Mouse (Mus musculus) spleen, adult 12 weeks (tissue): ENCODE results near the gene Usp8.

Experiments
- DNase-seq: peaks from one replicate; pipeline ENCODE4 v3.0.0; 2022; ENCODE audit warnings: low spot score

Gene Usp8

DNA sequence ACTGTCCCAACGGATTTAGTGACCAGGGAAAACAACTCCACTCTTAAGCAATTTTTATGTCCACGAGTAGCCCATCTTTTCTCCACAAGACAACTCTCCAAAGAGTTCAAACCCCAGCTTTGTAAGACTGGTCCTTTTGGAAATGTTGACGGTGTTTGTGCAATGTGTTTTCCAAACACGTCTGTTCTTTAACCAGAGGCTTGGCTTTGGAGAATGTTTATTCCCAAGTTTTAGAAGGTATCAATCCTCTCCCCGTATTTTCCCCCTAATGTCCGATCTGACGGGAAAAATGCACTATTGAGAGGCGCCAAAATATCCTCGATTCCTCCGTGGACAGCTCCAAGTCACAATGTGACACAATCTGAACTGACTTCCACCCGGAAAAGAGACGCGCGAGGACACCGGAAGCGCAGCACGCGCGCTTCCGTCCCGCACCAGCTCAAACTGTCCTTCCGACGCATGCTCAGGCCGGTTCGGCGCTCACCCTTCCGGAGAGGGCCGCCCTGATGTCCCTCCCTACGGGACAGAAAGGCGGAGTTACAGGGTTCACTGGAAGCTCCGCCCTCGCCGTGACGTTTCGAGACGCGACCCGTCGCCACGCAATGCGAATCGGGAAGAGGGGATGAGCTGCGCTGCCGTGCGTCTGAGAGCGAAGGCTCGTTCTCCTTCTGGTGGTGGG, at the start of gene Usp8:
TSS of gene Usp8 (plus strand) at position 570 of the 679 bp plus-strand sequence.
- DNase-seq = peak; percentile 96

- DNase-seq = no peak
These were observed 43.6 kb upstream of the Usp8 start for GRCm38 (mm10) chr2:126663481-126663880.

DNA sequence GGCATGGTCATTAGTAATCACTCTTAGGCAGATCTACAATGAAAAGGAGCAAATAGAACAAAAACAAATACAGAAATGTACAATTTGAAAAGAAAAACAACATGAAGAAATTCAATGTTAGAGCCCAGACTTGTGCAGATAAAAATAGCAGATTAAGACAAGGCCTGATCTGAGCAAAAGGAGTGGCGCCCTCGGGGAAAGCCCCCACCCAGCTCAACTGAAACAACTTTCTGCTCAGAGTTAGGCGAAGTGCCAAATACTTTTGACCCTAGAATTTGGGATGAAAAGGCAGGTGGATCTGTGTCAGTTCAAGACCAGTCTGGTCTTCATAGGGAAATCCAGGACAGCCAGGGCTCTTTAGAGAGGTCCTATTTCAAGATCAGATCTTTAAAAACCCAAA, 41.1 kb upstream of the Usp8 start:
- no peak for DNase-seq

DNA sequence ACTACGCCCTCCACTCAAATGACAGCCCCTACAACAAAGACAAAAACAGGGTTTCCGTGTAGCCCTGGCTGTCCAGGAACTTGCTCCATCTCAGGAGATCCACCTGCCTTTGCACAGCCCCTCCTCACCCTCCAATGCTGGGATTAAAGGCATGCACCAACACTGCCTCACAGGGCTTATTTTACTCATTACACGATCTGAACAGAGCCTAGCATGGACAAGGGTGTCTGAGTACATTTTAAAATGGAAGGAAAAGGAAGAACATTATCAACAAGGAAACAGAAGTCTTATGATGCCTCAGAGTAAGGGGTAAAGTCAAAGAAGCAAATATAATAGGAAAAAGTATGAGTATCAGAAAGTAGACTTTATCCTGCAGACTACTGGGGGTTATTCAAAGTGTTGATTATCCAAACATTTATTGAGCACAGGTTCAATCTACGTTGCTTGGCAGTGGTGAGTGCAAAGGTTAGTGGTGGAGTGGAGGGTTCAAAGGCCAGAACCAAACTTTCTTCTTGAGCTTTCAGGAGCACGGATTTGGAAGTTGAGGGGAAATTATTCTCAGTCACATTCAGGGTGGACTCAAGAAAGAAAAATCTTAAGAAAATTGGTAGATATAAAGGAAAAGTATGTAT, 38.4 kb upstream of the Usp8 start:
- DNase-seq = no peak

DNA sequence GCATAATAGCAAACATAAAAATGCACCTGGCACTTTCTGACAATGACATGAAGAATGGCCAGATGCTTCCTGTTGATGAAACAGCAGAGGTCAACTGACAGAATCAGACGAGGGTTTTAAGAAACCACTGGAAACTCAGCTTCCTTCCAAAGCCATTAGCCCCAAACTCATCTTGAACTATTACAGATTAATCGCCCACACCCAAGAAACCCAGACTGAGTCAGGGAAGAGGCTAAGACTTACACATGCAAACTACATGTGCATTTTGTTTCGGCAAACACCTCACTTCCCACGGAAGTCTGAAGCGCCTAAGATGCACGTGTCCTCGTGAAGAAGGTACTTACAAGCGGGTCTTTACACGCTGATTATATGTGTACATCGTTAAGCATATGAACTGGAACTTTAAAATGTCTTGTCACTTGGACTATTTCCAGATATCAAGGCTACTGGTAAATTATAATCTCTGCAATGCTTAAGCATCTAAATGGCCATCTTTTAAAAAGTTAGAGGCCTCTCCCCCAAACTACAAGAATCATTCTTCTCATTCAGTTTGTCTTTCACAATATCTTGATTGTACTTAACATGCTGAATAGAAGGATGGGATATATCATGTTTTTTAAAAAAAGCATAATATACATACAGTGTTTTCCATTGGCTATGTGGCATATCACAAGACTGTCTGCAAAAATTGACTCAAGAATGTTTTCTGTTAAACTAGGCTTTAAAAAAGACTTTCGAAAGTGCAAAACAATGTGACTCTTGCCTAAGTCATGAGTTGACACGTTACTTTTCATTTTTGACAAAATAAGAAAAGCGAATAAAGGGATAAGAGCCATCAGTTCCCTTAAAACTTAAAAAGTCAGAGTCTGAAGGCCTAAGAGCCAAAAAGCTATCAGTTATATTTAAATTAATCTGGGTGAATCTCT, 33.5 kb upstream of the Usp8 start:
- DNase-seq = no peak

DNA sequence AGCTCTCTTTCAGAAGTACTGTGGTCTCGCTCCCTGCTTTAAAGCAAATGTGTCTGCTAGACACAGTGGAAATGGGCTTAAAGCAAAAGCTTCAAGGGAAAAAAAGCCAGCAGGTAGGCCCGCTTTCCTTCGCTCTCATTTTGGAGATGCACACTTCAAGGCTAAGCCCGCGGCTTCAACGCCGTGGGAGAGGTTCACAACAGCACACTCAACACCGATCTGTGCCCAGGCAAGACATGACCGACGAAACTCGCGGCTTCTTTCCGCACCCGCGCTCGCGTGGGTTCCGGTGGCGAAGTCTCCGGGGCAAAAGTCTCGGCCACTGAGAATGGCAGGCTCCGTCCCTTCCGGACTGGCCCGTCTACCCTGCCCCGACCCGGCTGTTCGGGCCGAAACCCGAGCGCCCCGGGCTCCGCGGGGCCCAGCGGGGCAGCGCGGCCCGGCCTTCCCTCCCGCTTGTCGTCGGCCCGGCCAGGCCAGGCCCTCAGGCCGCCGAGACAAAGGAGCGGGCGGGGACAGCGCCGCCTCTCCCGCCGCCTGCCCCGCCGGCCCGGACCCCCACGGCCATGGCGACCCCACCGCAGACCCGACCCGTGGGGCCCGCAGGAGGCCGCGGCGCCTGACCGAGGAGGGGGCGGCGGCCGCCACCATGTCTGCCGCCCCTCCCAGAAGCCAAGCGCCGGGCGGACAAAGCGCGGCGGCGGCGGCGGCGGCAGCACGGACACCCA, 32.5 kb upstream of the Usp8 start:
- peak; percentile 57 for DNase-seq

GRCm38 (mm10) chr2:126675169-126676121, 31.7 kb upstream of the Usp8 start:
- DNase-seq = peak; percentile 87

- no peak for DNase-seq
These were observed 31.0 kb upstream of the Usp8 start, which contains the start of gene Gabpb1 for GRCm38 (mm10) chr2:126676122-126676515. TSS of gene Gabpb1 (minus strand) at chr2:126676337.

DNA sequence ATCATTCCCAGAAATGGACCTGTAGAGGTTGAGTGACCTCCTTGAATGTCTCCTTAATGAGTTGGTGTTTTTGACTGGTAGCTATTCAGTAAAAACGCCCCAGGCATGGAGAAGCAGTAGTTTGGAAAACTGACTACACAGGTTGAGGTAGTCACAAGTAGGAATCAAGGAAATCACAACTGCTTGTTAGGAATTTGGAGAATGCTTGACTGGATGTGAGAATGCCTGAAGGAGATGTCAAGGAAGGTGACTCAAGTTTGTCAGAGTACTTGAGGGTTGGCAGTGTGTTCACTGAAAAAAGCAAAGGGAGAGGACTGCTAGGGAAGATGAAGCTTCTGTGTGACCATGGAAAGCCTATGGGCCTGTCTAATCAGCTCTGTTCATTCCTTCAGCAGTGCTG, 29.8 kb upstream of the Usp8 start:
- DNase-seq = no peak

DNA sequence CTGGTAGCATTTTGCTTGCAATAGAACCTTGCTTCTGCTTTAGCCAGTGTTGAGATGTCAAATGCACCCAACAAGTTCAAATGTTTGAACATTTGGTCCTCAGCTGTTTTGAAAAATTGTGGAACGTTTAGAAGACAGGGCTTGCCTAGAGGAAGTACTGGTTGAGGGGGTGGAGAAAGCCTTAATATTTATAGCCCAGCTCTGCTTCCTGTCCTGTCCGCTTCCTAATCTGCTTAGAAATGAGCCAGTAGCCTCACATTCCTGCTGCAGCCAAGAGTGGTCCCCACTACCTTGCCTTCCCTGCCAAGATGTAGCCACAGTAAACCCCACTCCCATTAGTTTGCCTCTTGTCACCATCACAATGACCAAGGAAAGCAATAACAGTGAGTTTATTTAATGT, 24.8 kb upstream of the Usp8 start:
- no peak for DNase-seq

GRCm38 (mm10) chr2:126682937-126683336, 24.2 kb upstream of the Usp8 start:
- no peak for DNase-seq

- no peak for DNase-seq
These were observed 15.8 kb upstream of the Usp8 start for GRCm38 (mm10) chr2:126691290-126691689.

DNA sequence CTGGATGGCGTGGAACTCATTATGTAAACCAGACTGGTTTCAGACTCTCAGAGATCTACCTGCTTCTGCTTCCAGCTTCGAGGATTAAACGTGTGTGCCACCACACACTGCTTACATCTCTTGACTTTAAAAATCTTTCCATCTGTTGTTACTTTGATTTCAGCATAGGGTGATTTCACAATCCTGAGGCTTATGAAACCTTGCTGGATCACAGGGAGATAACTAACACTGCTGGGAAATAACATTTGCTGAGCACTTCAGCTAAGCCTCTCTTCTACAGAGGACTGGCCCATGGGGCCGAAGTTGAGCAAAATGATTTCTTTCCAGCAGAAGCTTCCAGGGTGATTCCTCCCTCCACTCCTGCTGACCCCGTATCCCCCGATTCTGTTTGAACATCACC, 11.8 kb upstream of the Usp8 start:
- no peak for DNase-seq

GRCm38 (mm10) chr2:126707438-126707779, 281 bp downstream of the Usp8 start:
- no peak for DNase-seq

- DNase-seq = no peak
These were observed 1.2 kb downstream of the Usp8 start for GRCm38 (mm10) chr2:126708361-126708760.

- no peak for DNase-seq
These were observed 5.4 kb downstream of the Usp8 start for GRCm38 (mm10) chr2:126712526-126712925.

DNA sequence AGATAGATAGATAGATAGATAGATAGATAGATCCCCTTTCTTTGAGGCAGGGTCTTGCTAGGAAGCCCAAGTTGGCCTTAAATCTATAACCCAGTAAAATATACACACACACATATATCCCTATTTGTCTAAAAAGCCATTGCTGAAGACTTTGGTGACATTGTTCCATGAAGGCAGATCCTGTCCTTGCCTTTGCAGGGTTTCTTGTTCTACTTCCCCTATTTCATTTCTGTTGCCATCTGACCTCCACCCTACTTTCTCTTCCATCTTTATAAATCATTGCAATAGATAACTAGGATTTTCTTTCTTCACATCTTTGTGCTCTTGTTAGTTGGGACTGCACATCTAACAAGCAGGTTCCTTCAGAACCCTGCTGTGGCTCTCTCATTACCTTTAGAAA, 5.8 kb downstream of the Usp8 start:
- DNase-seq = no peak

- DNase-seq = no peak
These were observed 22.1 kb downstream of the Usp8 start for GRCm38 (mm10) chr2:126729207-126729606.

DNA sequence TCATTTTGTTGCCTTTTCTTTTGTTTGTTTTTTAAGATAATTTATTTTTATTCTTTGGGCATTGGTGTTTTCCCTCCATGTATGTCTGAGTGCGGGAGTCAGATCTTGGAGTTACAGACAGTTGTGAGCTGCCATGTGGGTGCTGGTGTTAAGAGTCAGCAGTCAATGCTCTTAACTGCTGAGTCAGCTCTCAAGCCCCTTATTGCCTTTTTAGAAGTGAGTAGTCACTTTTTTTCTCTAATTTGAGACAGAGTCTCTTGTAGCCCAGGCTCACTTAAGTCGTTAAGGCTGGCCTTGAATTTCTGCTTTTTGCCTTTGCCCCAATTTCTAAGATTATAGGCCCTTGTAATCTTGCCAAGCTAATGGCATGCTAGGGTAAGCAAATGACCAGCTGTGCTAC, 23.4 kb downstream of the Usp8 start:
- DNase-seq = no peak

- no peak for DNase-seq
These were observed 28.4 kb downstream of the Usp8 start for GRCm38 (mm10) chr2:126735339-126736073.
